Mouse (Mus musculus) cerebellum, adult 9-11 months (tissue): ENCODE measurements at regions not wholly inside any gene's neighbourhood (a gene's known extent, or its start where the extent isn't known, plus 50 kb on each side); places are given as distances from the start of the nearest gene placed in this dataset.

Experiments
- DNase-seq: peaks from one replicate; pipeline ENCODE4 v3.0.0; 2022

DNA sequence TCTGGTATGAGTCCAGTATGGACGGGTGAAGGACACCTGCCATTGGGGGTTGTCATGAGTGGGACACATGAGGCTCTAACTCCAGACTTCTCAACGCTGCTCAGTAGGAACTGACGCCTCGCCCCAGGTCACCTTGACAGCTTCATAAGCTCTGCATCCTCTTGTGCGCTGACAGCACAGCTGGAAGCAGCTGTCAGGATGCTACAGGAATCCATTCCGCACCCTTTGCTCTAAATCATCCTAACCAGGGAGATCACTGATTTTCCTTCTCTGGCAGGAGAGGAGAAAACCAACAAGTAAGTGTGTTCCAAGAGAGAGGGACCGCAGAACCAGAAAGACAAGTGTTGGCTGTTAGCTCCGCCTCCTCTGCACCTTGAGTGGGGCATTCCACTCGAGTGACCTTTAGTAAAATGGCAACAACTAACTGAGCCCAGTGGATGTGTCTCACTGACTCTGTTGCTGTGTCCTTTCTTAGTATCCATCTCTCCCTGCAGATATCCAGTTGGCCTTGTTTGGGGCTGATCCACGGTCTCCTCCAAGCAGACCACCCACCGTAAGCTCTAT is 449.8 kb downstream of the Wdr11 start:
- no peak for DNase-seq

DNA sequence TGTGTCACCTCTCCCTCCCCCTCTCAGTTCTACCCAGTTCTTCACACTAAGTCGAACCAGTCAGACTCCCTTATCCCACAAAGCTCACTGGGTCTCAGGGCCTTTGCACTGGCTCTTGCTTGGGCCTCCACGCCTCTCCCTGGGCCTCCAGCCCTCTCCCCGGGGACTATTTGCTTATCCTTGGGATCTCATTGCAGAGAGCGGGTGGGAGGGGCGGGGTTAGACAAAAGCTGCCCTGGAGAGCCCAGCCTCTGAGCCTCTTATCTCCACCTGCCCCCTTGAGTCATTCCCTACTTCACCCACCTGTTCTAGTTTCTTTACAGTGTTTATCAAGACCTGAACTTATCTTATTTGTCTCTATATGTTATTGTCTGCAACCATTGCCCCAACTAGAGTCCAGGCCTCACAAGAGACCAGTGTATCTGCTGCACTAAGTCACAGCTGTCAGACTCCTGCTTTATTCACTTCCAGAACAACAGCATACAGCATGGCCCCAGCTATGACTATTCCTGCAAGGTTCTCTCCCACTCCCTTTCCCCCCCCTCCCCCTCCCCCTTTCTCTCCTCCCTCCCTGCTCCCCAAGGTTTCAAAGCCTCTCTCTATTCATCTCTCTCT is 450.7 kb downstream of the Wdr11 start:
- no peak for DNase-seq

DNA sequence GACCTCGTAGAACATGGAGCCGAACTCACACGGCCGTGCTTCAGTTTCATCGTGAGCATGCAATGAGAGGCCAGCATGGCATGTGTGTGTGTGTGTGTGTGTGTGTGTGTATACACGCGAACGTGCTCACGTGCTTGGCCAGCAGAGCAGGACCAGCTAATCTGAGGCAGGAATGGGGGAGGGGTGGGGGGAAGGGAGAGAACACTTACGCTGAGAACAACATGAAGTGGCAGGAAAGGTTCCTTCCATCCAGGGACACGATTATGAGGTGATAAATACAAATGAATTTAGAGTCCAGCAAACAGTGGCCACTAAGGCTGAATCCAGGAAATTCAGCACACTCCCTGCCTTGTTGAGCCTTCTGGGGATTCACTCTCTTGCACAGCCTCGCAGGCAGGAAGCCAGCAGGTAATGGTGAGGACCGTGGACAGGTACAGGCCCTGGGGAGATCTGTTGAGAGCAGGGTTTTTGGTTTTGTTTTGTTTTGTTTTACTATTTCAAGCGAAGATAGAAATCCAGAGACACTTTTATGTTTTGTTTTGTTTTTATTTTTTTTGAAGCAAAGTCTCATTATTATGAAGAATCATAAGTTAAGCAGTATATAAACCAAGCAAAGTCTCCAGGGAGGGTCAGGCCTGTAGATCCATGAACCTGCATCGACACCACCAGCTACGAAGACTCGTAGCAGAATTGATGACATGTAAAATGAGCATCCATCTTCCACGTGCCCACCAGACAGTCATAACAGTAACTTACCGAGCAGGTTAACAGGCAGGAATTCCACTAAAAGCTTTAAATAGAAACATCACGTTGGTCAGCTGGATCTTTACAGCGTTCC is 452.0 kb downstream of the Wdr11 start:
- no peak for DNase-seq

DNA sequence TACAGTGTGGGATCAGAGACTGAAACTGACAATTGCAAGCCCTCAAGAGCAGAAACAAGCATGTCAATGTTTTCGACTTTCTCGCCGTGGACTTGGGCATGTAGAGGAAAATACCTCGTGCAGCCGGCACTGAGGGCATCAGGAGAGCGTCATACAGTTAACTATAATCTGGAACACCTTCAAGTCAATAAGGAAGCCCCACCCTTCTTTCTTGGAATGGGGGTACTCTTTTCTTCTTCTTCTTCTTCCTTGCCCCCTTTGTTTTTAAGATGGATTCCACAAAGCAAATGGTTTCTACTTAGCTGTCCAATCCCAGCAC is 452.5 kb downstream of the Wdr11 start:
- no peak for DNase-seq

DNA sequence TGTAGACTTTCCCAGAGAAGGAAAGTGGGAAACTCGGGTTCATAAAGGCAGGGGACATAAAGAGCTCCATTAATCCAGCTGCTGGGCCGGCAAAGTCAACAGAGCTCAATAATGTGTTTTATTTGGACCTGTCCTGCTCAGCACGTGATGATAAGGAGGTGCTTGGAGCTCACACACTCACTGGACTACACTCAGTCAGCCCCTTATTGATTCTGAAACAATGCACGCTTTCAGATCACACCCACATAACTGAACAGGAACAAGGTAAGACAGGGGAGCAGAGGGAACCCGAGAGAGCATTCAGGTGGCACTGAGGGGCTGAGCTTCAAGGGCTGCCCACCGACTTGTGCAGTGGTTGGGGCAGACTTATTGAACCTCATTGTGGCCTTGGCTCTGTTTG is 452.9 kb downstream of the Wdr11 start:
- no peak for DNase-seq

DNA sequence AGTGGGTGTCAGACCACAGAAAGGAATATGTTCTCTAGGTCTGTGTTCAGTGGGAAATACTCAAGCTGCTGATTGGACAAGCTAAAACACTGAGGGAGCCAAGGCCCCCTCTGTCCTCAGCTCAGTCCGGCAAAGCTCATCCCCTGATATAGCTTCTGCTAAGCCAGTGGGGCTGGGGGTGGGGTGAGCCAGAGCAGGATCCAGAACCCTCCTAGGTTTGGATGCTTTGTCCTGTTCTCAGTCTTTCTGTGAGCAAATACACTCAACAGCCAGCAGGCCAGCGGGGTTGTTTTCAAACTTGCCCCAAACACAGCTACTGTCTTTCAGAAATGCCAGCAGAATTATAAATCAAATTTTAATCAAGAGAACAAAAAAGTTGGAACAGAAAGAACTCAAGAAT is 454.4 kb downstream of the Wdr11 start:
- DNase-seq: peak; percentile 12

DNA sequence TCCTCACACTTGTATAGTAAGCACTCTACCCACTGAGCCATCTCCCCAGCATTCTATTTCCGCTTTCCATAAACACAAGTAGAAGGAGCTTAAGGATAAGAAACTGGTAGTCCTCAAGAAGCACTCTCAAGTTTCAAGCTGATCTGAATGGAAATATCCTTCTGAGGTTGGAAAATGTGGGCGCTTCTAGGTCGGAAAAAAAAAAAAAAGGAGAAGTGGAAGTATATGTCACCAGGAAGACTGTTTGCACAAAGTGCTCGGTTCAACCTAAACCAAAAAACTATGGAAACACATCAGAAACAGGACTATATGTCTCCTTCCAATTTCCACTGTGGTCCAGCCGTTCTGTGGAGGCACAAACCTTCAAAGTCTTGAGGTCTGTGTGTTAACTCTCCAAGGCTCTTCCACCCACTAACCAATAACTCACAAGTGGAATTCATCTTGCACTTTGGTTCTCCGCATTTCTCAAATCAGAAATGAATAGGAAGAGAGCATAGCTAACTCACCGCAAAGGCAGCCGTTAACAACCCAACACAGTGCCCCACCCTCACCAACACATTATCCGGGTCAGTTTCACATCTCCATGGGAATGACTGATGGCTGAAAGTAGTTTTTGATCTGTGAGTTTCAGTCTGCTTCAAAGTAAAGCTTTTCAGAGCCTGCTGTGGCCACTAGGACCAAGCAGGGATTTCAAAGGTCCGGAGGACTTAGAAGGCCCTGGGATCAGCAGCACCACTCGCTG is 455.8 kb downstream of the Wdr11 start:
- no peak for DNase-seq

DNA sequence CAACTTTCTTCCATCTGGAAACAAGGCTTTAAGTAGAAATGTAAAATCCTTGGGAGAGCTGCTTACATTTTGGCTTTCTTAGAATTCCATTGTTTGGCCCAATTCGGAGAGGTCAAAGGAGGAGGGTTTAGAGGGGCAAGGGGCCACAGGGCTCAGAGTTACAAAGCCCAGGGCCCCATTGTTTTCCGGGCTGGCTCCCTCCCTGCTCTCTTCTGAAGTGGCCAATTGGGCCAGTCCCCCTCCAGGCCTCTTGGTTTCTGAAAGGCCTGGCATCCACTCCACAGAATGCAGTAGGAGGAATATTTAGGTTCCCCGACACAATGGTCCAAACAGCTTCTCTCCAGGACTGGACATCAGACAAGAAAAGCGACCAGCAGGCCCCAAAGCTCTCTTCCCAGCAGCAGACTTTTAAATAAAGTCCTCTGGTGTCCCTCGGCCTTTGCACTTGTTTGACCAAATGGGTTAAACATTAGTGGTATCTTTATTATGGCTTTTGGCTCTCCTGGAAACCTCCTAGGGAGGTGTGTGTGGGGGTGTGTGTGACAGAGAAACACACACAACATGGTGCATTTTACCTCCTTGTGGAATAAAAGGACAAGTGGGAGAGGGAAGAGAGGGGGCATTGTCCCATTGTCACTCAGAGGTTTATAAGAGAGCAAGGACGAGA is 456.6 kb downstream of the Wdr11 start:
- no peak for DNase-seq

DNA sequence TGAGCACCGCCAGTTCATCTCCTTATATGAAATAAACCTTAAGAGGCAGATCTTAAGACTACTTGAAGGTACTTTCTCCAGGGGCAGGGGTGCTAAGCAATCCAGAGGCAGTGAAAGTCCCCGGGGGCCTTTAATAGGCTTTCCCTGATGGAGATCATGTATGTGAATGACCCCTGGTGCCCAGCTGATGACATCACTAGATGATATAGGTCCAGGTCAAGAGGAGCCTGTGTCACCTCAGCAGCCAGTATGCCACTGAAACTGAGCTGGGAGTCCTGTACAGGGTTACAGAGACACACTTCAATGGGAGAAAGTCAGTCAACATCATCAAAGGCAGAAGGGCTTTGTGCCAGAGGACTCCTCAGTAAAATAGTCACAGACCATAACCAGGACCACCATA is 457.8 kb downstream of the Wdr11 start:
- DNase-seq: no peak

DNA sequence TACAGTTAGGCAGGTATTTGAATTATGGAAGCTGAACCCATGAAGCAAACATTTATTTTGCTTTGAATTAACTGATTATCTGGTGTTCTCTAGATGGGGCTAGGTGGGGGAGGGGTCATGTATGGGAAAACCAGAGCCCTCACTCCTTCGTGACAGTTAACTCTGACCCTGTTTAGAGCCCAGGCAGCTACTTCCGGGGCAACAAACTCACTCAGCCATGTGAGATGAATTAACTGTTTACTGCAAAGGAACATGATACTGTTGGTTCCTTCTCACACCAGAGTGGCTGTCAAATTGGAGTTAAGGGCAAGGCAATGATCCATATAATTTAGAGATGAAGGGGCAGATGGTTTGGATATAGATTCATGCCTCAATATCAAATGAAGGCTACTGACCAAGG is 458.5 kb downstream of the Wdr11 start:
- DNase-seq: no peak

DNA sequence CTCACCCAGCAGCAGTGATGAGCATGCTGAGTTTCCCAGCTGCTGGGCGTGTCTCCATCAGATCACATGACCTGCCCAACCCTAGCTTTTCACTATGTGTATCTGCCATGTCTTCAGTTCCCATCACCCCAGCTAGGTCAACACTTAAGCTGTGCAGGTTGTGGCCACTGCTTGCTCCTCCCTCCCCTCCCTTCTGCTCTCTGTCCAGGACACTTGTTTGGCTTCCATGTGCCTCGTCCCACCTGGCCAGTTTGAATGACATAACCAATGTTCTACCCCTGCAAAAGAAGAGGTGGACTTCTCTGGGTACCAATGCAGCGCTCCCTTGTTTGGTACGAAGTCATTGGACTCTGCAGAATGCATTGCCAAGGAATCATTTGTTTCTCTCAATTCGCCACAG is 460.7 kb downstream of the Wdr11 start:
- no peak for DNase-seq

DNA sequence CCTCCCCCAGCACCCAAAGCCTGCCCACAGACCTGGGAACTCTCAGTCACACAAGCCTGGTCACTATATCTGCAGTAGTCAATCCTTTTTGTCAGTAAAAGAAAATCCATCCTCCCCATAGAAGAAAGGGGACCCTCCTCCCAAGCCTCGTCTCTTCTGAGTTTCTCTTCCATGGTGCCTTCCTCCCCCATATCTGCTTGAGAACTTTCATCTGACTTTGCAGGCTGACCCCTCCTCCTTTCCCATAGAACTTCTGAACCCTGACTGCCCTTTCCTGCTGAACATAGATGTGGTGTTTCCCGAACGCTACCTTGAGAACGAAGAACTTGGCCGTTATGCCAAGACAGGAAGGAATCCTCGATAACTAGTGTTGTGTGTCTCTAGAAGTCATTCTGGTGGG is 462.5 kb downstream of the Ate1 start:
- no peak for DNase-seq

DNA sequence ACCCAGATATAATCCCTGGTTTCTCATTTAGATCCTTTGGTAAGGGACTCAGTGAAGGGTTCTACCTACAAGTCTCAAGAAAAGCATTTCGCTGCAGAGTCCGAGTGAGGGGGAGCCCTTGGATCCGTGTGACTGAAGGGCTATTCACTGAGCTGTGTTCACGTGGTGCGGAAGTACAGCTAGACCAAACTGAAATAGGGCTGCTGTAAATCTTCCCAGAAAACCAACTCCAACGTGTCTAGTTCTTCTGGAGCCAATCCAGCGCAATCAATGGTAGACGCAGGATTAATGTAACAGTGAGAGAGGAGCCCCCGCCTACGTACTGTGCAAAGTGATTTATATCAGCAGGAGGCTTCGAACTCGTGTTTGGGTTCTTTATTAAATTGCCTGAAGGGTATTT is 461.9 kb downstream of the Ate1 start:
- no peak for DNase-seq

DNA sequence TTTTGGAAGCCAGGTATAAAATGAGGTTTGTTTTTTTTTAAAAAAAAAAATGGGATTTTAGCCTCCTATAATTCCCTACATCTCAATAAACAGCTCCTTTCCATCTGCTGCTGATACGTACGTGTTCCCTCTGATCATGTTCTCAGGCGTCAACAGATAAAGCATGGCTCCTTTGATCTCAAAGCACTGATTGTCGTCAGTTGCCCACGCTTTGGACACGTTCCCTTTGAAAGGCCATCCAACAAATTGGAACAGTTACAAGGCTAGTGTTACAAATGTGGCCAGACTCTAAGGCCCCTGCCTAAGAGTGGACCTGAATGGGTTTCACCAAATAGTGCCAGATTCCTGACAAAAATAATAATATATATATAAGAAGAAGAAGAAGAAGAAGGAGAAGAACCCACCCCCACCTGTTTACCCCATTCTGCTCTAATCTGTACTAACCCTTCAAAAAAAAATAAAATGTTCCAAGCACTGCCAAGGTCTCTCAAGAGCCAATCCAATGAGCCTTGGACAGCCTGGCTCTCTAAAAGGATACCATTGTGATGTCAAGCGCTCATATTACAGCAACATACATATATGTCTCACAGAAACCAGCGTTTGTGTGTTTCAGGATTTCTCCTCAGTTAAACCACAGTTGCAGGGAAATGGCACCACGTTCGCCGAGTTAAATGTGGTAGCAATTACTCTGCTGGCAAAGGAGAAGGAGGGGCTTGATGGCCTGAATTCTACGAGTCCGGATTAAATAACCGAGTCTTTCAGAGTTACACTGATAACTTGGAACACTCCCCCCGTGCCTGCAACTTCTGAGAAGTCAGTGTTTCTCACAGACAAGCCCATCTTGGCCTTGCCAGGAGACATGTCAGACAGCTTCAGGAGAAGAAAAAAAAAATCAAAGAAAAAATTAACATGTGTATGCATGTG is 460.2 kb downstream of the Ate1 start:
- DNase-seq: no peak

DNA sequence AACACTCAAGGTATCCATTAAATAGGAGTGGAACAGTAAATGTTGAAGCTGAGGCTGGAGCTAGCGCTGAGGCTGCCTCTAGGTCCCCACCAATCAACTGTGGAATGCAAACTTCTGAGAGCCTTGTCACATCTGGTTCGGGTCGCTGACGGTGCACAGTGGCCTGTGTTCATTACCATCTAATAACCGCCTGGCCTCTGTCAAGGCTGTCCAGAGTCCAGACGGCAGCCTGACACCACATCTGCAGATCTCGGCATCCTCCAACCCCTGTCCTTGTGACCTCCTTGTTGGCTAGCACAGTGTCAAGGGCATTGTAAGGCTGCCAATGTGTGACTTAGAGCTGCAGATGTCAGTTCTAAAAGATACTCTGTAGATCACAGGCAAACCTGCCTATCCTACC is 455.7 kb downstream of the Ate1 start:
- no peak for DNase-seq

DNA sequence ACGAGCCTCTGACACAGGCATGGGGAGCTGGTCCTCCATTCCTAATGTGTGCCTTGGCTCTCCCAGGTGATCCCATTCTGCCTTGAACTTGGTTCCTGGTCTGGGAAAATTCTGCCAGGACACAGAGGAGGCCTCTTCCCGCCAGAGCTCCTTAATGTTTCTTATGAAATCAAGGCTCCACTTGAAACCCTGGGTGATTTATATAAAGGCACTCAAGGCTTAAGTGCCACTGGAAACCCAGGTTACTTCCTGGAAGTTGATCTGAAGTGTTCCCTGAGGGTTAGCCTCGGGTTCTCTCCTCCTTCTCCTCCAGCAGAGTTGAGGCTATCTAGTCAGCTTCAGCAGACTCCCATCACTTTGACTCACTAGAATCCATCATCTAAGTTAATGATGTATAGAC is 451.9 kb downstream of the Ate1 start:
- DNase-seq: no peak

DNA sequence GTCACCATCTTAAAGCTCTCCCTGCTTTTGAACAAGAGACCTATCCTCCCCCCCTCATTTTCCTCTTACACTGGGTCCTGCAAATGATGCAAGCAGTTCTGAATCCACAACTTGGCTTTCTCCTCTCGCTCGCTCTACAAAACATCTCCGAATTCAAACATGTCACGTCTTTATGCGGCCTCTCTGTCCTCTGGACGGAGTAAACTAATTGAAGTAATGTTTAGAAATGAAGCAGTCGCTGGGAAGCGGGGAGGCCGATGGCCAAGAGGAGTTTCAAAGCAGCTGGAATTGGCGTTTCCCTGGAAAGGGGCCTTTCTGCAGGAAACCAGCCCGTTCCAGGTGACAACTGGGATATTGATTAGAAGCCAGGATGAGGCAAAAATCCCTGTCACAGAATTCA is 446.8 kb downstream of the Ate1 start:
- no peak for DNase-seq

DNA sequence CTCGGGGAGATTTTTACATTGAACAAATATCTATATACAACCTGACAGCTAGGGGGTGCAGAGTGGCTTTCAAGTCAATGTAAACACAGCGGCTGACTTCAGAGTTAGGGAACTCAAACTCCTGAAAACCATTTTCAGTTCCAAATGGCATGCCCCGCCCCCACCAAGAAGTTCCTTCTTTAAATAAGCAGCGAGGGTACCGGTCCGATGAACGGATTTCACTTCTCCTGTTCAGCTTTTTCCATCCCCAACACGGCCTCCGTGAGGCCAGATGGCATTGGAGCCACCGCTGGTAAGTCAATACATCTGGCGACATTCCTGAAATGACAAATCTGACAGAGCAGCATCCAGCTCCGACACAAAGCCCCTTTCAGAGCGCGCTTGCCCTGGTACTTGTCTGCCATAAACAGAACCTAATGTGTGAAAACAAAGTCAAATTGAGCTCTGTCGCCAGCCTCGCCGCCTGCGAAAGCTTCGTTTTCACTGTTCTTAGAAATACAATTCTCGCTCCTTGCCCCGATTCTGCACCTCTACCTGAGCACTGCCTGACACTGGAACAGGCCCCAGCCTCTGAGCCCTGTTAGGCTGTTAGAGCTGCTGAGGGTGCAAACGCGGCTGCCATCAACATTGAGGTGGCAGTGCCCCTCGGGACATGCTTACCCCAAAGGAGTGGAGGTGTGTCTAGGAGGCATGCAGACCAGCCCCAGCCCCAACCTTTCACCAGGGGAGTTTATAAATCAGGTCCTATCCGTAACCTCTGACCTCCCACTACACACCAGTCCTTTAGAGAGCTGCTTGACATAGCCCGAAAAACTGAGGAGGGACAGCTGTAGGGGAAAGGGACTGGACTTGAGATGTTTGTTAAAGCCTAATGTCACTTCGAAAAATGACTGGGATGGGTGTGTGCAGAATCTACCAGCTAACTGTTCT is 446.0 kb downstream of the Ate1 start:
- no peak for DNase-seq

DNA sequence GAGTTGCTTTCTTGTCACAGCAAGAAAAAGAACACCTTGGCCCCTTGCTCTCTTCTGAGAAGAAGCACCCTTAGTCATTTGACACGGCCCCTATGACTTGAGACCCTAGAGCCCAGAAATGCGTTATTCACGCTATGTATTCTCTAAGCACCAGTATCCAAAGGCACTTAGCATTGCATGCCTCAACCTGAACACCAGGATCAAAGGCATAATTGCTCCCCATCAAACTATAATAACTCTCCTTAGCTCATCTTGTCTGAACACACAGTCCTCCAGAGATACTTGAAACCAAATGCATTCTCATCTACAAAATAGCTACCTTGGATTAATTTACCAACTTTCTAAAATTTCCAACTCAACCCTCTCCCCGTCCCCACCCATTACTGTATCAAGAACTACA is 437.5 kb downstream of the Ate1 start:
- no peak for DNase-seq

DNA sequence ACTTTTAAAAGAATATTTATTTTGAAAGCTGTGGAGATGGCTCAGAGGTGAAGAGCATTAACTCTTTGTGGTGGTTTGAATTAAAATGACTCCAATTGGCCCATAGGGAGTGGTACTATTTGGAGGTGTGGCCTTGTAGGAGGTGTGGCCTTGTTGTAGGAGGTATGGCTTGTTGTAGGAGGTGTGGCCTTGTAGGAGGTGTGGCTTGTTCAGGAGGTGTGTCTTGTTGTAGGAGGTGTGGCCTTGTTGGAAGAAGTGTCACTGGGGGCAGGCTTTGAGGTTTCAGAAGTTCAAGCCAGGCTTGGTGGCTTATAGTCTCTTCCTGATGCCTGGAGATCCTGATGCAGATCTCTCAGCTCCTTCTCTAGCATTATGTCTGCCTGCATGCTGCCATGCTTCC is 434.5 kb downstream of the Ate1 start:
- DNase-seq: no peak
